Mouse (Mus musculus) splenic B cell, adult 2 months (primary cell): ENCODE measurements around the gene Dgcr2.

ENCODE experiments used
- DNase-seq: peaks from one replicate; pipeline ENCODE4 v3.0.0-alpha.2; 2011; ENCODE audit warnings: low read depth, low spot score
- H3K27me3 ChIP-seq: 2 replicates; pipeline ENCODE4 v1.6.1; 2012; ENCODE audit warnings: mild to moderate bottlenecking, low read length, moderate library complexity, mixed read lengths; ENCODE audit not compliant: control insufficient read depth, poor library complexity, insufficient read depth, severe bottlenecking
- H3K36me3 ChIP-seq: 2 replicates; pipeline ENCODE4 v1.6.1; 2012; ENCODE audit warnings: mild to moderate bottlenecking, low read length, moderate library complexity, mixed read lengths; ENCODE audit not compliant: control insufficient read depth, poor library complexity, insufficient read depth, severe bottlenecking

Gene Dgcr2

GRCm38 (mm10) chr16:17884116-17884515 is 14.2 kb downstream of the Dgcr2 start:
- no peaks in the 10 kb centered on the region for H3K27me3 ChIP-seq
- peaks cover 5% of the 10 kb centered on the region; the same call in 1 of the 2 replicates for H3K36me3 ChIP-seq
- DNase-seq: no peak

- H3K36me3 ChIP-seq: peaks cover 5% of the 10 kb centered on the region; the same call in 1 of the 2 replicates
- DNase-seq: no peak
- H3K27me3 ChIP-seq: no peaks in the 10 kb centered on the region
These were observed 16.2 kb downstream of the Dgcr2 start for GRCm38 (mm10) chr16:17882196-17882595.

- no peak for DNase-seq
- Histone ChIP-seq H3K27me3 (no peaks in the 10 kb centered on the region), H3K36me3 (no peaks in the 10 kb centered on the region; the same call in 1 of the 2 replicates)
These were observed 18.8 kb downstream of the Dgcr2 start for GRCm38 (mm10) chr16:17879571-17879970.

GRCm38 (mm10) chr16:17876096-17876495 is 22.3 kb downstream of the Dgcr2 start:
- no peak for DNase-seq
- no peaks in the 10 kb centered on the region; the same call in 1 of the 2 replicates for H3K36me3 ChIP-seq
- H3K27me3 ChIP-seq: no peaks in the 10 kb centered on the region

GRCm38 (mm10) chr16:17875174-17875573 is 23.2 kb downstream of the Dgcr2 start:
- Histone ChIP-seq H3K36me3 (no peaks in the 10 kb centered on the region; the same call in 1 of the 2 replicates), H3K27me3 (no peaks in the 10 kb centered on the region)
- no peak for DNase-seq

- no peaks in the 10 kb centered on the region for H3K27me3 ChIP-seq
- H3K36me3 ChIP-seq: no peaks in the 10 kb centered on the region; the same call in 1 of the 2 replicates
- no peak for DNase-seq
These were observed 25.4 kb downstream of the Dgcr2 start for GRCm38 (mm10) chr16:17872995-17873394.

- no peak for DNase-seq
- H3K27me3 ChIP-seq: no peaks in the 10 kb centered on the region
- H3K36me3 ChIP-seq: no peaks in the 10 kb centered on the region
These were observed 27.1 kb downstream of the Dgcr2 start for GRCm38 (mm10) chr16:17871248-17871647.

GRCm38 (mm10) chr16:17865770-17866169 is 32.6 kb downstream of the Dgcr2 start:
- Histone ChIP-seq H3K36me3 (no peaks in the 10 kb centered on the region), H3K27me3 (no peaks in the 10 kb centered on the region)
- no peak for DNase-seq

- DNase-seq: no peak
- no peaks in the 10 kb centered on the region for H3K36me3 ChIP-seq
- no peaks in the 10 kb centered on the region for H3K27me3 ChIP-seq
These were observed 33.1 kb downstream of the Dgcr2 start for GRCm38 (mm10) chr16:17865293-17865692.

GRCm38 (mm10) chr16:17858592-17858991 is 39.8 kb downstream of the Dgcr2 start:
- H3K36me3 ChIP-seq: peaks cover 3% of the 10 kb centered on the region; the same call in 1 of the 2 replicates
- DNase-seq: peak; percentile 44
- no peaks in the 10 kb centered on the region for H3K27me3 ChIP-seq

GRCm38 (mm10) chr16:17857157-17857556 is 41.2 kb downstream of the Dgcr2 start:
- no peaks in the 10 kb centered on the region for H3K27me3 ChIP-seq
- peaks cover 3% of the 10 kb centered on the region; the same call in 1 of the 2 replicates for H3K36me3 ChIP-seq
- DNase-seq: no peak

GRCm38 (mm10) chr16:17853263-17853662 is 45.1 kb downstream of the Dgcr2 start:
- DNase-seq: no peak
- Histone ChIP-seq H3K36me3 (peaks cover 5% of the 10 kb centered on the region; the same call in 1 of the 2 replicates), H3K27me3 (no peaks in the 10 kb centered on the region)

GRCm38 (mm10) chr16:17851860-17852259 is 46.5 kb downstream of the Dgcr2 start:
- DNase-seq: no peak
- H3K27me3 ChIP-seq: no peaks in the 10 kb centered on the region
- H3K36me3 ChIP-seq: peaks cover 5% of the 10 kb centered on the region; the same call in 1 of the 2 replicates

GRCm38 (mm10) chr16:17851331-17851730 is 47.0 kb downstream of the Dgcr2 start:
- H3K27me3 ChIP-seq: no peaks in the 10 kb centered on the region
- H3K36me3 ChIP-seq: peaks cover 2% of the 10 kb centered on the region; the same call in 1 of the 2 replicates
- DNase-seq: no peak

- Histone ChIP-seq H3K27me3 (no peaks in the 10 kb centered on the region), H3K36me3 (peaks cover 4% of the 10 kb centered on the region; the same call in 1 of the 2 replicates)
- DNase-seq: no peak
These were observed 48.9 kb downstream of the Dgcr2 start for GRCm38 (mm10) chr16:17849486-17849885.

- Histone ChIP-seq H3K36me3 (peaks cover 10% of the 10 kb centered on the region; the same call in 1 of the 2 replicates), H3K27me3 (no peaks in the 10 kb centered on the region)
- peak; percentile 69 for DNase-seq
These were observed 49.4 kb downstream of the Dgcr2 start for GRCm38 (mm10) chr16:17848928-17849327.
